In genomic region chr12:116340160-116340559, GRCm38 (mm10) we compare ENCODE assay signal across 26 mouse cellular contexts. TPM values are rescaled to one million over a fixed set of nuclear protein-coding genes. Genes with fewer than 3 reads are reported as not detected.
DNase-seq lines count a peak whose midpoint lies in the region; ATAC-seq and TF ChIP-seq lines count a peak whose summit lies in the region.
"Had no signal": no experiment of that assay in that cellular context is flagged by ENCODE, and none has a peak within 500 bp of the region (broad histone marks: within the 10 kb centered on the region; RNA-seq: fewer than 3 reads in every experiment).

No protein-coding gene starts in this region.

- H3K4me2 ChIP-seq in liver, embryonic 11.5 days: no peak overlapping the region
- no peak overlapping the region for H3K4me2 ChIP-seq in liver, embryonic 12.5 days
- H3K4me2 ChIP-seq: embryonic facial prominence, embryonic 13.5 days; embryonic facial prominence, embryonic 15.5 days; forebrain, embryonic 12.5 days had no signal

- DNase-seq in liver, embryonic 11.5 days (ENCODE audit: low spot score): no peak
- peak; percentile 41 for DNase-seq in MEL (ENCODE audit: low read depth, low spot score)
- no peak for DNase-seq in left cerebral cortex, postnatal 25 days (ENCODE audit: low spot score in 2 of 2)
- DNase-seq: adrenal gland, adult 2 months; adrenal gland, postnatal 10 days; adrenal gland, postnatal 25 days; B cell, adult 2 months; cerebellum, adult 11 months; cerebellum, adult 18-20 months; cerebellum, adult 8-10 months; cerebellum, adult 9-11 months; cerebellum, postnatal 14 days; cerebellum, postnatal 36 days; embryo, embryonic 11 days had no signal

- TF ChIP-seq CTCF in MEL (IDR thresholded peaks at IDR 0.05 in 2 of 3, conservative IDR thresholded peaks at IDR 0.05 in 1 of 3; ENCODE audit: control insufficient read depth in 1 of 3, insufficient read depth in 1 of 3, low read depth in 2 of 3, low read length in 3 of 3, poor library complexity in 1 of 3, severe bottlenecking in 1 of 3): no peak

- H3K27me3 ChIP-seq in liver, embryonic 11.5 days (replicated peaks; ENCODE audit: control insufficient read depth, insufficient read depth, low read length): no peaks in the 10 kb centered on the region
- H3K27me3 ChIP-seq in liver, embryonic 12.5 days (replicated peaks): no peaks in the 10 kb centered on the region
- H3K27me3 ChIP-seq in MEL (ENCODE audit: control insufficient read depth in 1 of 2, insufficient read depth in 2 of 2, low read length in 2 of 2): no peaks in the 10 kb centered on the region
- H3K27me3 ChIP-seq: CH12.LX; embryonic facial prominence, embryonic 13.5 days; embryonic facial prominence, embryonic 15.5 days; forebrain, embryonic 12.5 days had no signal

- 43% methylated on average over 1 of the region's 1 CpGs for WGBS in liver, embryonic 11.5 days
- 43% methylated on average over 1 of the region's 1 CpGs for WGBS in liver, embryonic 12.5 days (ENCODE audit: insufficient replicate concordance)

- intact Hi-C loops in left cerebral cortex, postnatal 25 days (cut with DNase I): no loop called here

- H3K79me2 ChIP-seq in MEL (ENCODE audit: control insufficient read depth, insufficient read depth, low read length, poor library complexity): no peaks in the 10 kb centered on the region

- H3K36me3 ChIP-seq in liver, embryonic 11.5 days (ENCODE audit: control insufficient read depth, insufficient read depth, low read length): no peaks in the 10 kb centered on the region; the same call in 1 of the 2 replicates
- H3K36me3 ChIP-seq in liver, embryonic 12.5 days: peaks cover 64% of the 10 kb centered on the region
- peaks cover 4 to 47% of the 10 kb centered on the region in 2 experiments; a peak in 3 of 4 replicates for H3K36me3 ChIP-seq in MEL (ENCODE audit: control insufficient read depth in 1 of 2, insufficient read depth in 2 of 2, low read length in 2 of 2)

- H3K9ac ChIP-seq in liver, embryonic 11.5 days (ENCODE audit: low read depth, low read length): no peak overlapping the region
- no peak overlapping the region for H3K9ac ChIP-seq in liver, embryonic 12.5 days
- H3K9ac ChIP-seq in MEL (ENCODE audit: control insufficient read depth, low read depth, low read length, poor library complexity, severe bottlenecking): no peak overlapping the region
- H3K9ac ChIP-seq: embryonic facial prominence, embryonic 13.5 days; embryonic facial prominence, embryonic 15.5 days; forebrain, embryonic 12.5 days had no signal

- H3K4me3 ChIP-seq in liver, embryonic 11.5 days (ENCODE audit: low read depth, low read length): no peak overlapping the region
- H3K4me3 ChIP-seq in liver, embryonic 12.5 days: no peak overlapping the region
- H3K4me3 ChIP-seq in MEL (ENCODE audit: control insufficient read depth in 1 of 2, insufficient read depth in 1 of 2, low read depth in 2 of 2, low read length in 2 of 2): no peak overlapping the region
- H3K4me3 ChIP-seq: embryonic facial prominence, embryonic 13.5 days; embryonic facial prominence, embryonic 15.5 days; erythroblast, embryonic 14.5 days; forebrain, embryonic 10.5 days; forebrain, embryonic 12.5 days had no signal

- TF ChIP-seq RAD21 in MEL (IDR thresholded peaks at IDR 0.05; ENCODE audit: low read depth, low read length): no peak

- H3K4me1 ChIP-seq in liver, embryonic 11.5 days (replicated peaks; ENCODE audit: control insufficient read depth, insufficient read depth, low read length): no peaks in the 10 kb centered on the region
- 0 out of 2 replicates have a peak, but pooled peaks cover 2% of the 10 kb centered on the region for H3K4me1 ChIP-seq in liver, embryonic 12.5 days
- peaks cover 0 to 3% of the 10 kb centered on the region in 2 experiments; a peak in 1 of 4 replicates for H3K4me1 ChIP-seq in MEL (ENCODE audit: control insufficient read depth in 1 of 2, insufficient read depth in 2 of 2, low read length in 2 of 2)
- H3K4me1 ChIP-seq: embryonic facial prominence, embryonic 13.5 days; embryonic facial prominence, embryonic 15.5 days; forebrain, embryonic 10.5 days; forebrain, embryonic 12.5 days had no signal

- no peak overlapping the region for H3K27ac ChIP-seq in liver, embryonic 11.5 days (ENCODE audit: low read depth, low read length)
- H3K27ac ChIP-seq in liver, embryonic 12.5 days: no peak overlapping the region
- no peak overlapping the region for H3K27ac ChIP-seq in MEL (ENCODE audit: control insufficient read depth, low read depth, low read length)
- H3K27ac ChIP-seq: embryonic facial prominence, embryonic 13.5 days; embryonic facial prominence, embryonic 15.5 days; forebrain, embryonic 10.5 days; forebrain, embryonic 12.5 days had no signal

- peak; percentile 29 to 66; a peak in 3 of 4 replicates for TF ChIP-seq EP300 in MEL (IDR thresholded peaks at IDR 0.05; ENCODE audit: low read depth in 1 of 2, low read length in 2 of 2)

- 0 out of 2 replicates have a peak, but pooled peaks have one; percentile 51 for ATAC-seq in liver, embryonic 11.5 days (replicated peaks; ENCODE audit: low FRiP score)
- no peak for ATAC-seq in liver, embryonic 12.5 days
- ATAC-seq in megakaryocyte-erythroid progenitor cell, adult 5-6 weeks (replicated peaks; ENCODE audit: low FRiP score, low TSS enrichment, poor library complexity, severe bottlenecking): peak; percentile 51; the same call in 1 of the 2 replicates
- ATAC-seq: CD4-positive, CD25-positive, alpha-beta regulatory T cell, adult 4 months; forebrain, embryonic 14.5 days; forebrain, embryonic 16.5 days had no signal

- no peak for TF ChIP-seq POLR2A in MEL (IDR thresholded peaks at IDR 0.05; ENCODE audit: control insufficient read depth in 1 of 2, insufficient read depth in 1 of 2, low read depth in 1 of 2, low read length in 2 of 2, poor library complexity in 1 of 2)

- H3K9me3 ChIP-seq in liver, embryonic 11.5 days (ENCODE audit: control insufficient read depth, low read length): no peaks in the 10 kb centered on the region
- H3K9me3 ChIP-seq in liver, embryonic 12.5 days (replicated peaks): no peaks in the 10 kb centered on the region
- no peaks in the 10 kb centered on the region for H3K9me3 ChIP-seq in MEL (replicated peaks; ENCODE audit: insufficient read depth, low read length)
- H3K9me3 ChIP-seq: embryonic facial prominence, embryonic 13.5 days; embryonic facial prominence, embryonic 15.5 days; forebrain, embryonic 10.5 days; forebrain, embryonic 12.5 days; G1E had no signal

TF ChIP-seq in MEL, 35 proteins besides CTCF, POLR2A, EP300 and RAD21:
- no peak for TF ChIP-seq ZKSCAN1 (IDR thresholded peaks at IDR 0.05; ENCODE audit: low read depth, low read length)
- no peak for TF ChIP-seq ZMIZ1 (IDR thresholded peaks at IDR 0.05; ENCODE audit: low read depth, low read length)
- no peak for TF ChIP-seq BHLHE40 (IDR thresholded peaks at IDR 0.05; ENCODE audit: borderline replicate concordance, low read depth, low read length)
- TF ChIP-seq MYB (IDR thresholded peaks at IDR 0.05; ENCODE audit: low read depth, low read length): no peak
- TF ChIP-seq TAL1 (IDR thresholded peaks at IDR 0.05; ENCODE audit: low read length): peak; percentile 42; the same call in 1 of the 2 replicates
- no peak for TF ChIP-seq ETS1 (IDR thresholded peaks at IDR 0.05; ENCODE audit: low read depth, low read length)
- no peak for TF ChIP-seq ELF1 (IDR thresholded peaks at IDR 0.05; ENCODE audit: low read depth, low read length)
- TF ChIP-seq GATA1 (IDR thresholded peaks at IDR 0.05; ENCODE audit: low read depth, low read length): 0 out of 2 replicates have a peak, but pooled peaks have one; percentile 58
- no peak for TF ChIP-seq MAZ (IDR thresholded peaks at IDR 0.05; ENCODE audit: low read depth, low read length)
- TF ChIP-seq TCF12 (IDR thresholded peaks at IDR 0.05; ENCODE audit: low read depth, low read length): peak; percentile 63
- no peak for TF ChIP-seq MAFK (IDR thresholded peaks at IDR 0.05; ENCODE audit: borderline replicate concordance, low read depth, low read length)
- no peak for TF ChIP-seq GABPA (IDR thresholded peaks at IDR 0.05; ENCODE audit: low read depth, low read length)

RNA-seq across cellular contexts. Expression of gene Esyt2, which starts 59.2 kb away (rescaled TPM):
- 20.9 and 21.1 TPM in 2 replicates for polyA plus RNA-seq in liver, embryonic 11.5 days (2014; fragmentation: Nextera tagmentation; extraction: Ambion mirVana)
- polyA plus RNA-seq in liver, embryonic 12.5 days (2016; fragmentation: Nextera tagmentation; extraction: Ambion mirVana): 16.2 and 17.3 TPM in 2 replicates
- total RNA-seq in MEL (2012; rRNA removed): 43.2 and 47.5 TPM in 2 replicates
- polyA plus RNA-seq in MEL (2012; ENCODE audit: insufficient read depth in 1 of 2, insufficient read length in 2 of 2, low read depth in 1 of 2, low replicate concordance in 2 of 2, missing spikeins in 1 of 2): 10 to 100 TPM; 45.3 to 77.7 TPM
- total RNA-seq in megakaryocyte-erythroid progenitor cell, adult 5-6 weeks (2014; fragmentation: Nextera tagmentation): 59.9 and 75.9 TPM in 2 replicates
- total RNA-seq in megakaryocyte-erythroid progenitor cell, adult 5-6 weeks (2017): 63.8 and 90.7 TPM in 2 replicates
- total RNA-seq in left cerebral cortex, postnatal 25 days (2021): 10 to 100 TPM; 56.2 to 60.2 TPM
